Mouse (Mus musculus): ENCODE measurements around the gene Fhad1. TPM values are rescaled to one million over a fixed set of nuclear protein-coding genes. Genes with fewer than 3 reads are reported as not detected.
A peak's percentile ranks its signal among the peaks of the same experiment; 100 is the strongest.

The Fhad1 gene
- polyA plus RNA-seq, 2 experiments from 2014 or later: 0.85 TPM; not detected in 1

- no peak for ATAC-seq
Observed at GRCm38 (mm10) chr4:141964575-141964974, 50.3 kb downstream of the Fhad1 start.

GRCm38 (mm10) chr4:141963907-141964306 is 51.0 kb downstream of the Fhad1 start:
- no peak for ATAC-seq

- peak; percentile 79 for ATAC-seq
Observed at GRCm38 (mm10) chr4:141962811-141963685, 51.8 kb downstream of the Fhad1 start.

GRCm38 (mm10) chr4:141960037-141960436 is 54.8 kb downstream of the Fhad1 start:
- ATAC-seq: no peak

- no peak for ATAC-seq
Observed at GRCm38 (mm10) chr4:141959615-141960014, 55.3 kb downstream of the Fhad1 start.

GRCm38 (mm10) chr4:141958614-141959375 is 56.1 kb downstream of the Fhad1 start:
- no peak for ATAC-seq

GRCm38 (mm10) chr4:141958188-141958587 is 56.7 kb downstream of the Fhad1 start:
- ATAC-seq: peak; percentile 70

GRCm38 (mm10) chr4:141957740-141958139 is 57.1 kb downstream of the Fhad1 start:
- ATAC-seq: peak; percentile 10

- no peak for ATAC-seq
Observed at GRCm38 (mm10) chr4:141956931-141957330, 58.0 kb downstream of the Fhad1 start.

GRCm38 (mm10) chr4:141954770-141955720 is 59.8 kb downstream of the Fhad1 start:
- no peak for ATAC-seq

- ATAC-seq: no peak
Observed at GRCm38 (mm10) chr4:141953859-141954258, 61.0 kb downstream of the Fhad1 start.

GRCm38 (mm10) chr4:141953291-141953690 is 61.6 kb downstream of the Fhad1 start:
- ATAC-seq: no peak

- peak; percentile 53 for ATAC-seq
Observed at GRCm38 (mm10) chr4:141952824-141953223, 62.1 kb downstream of the Fhad1 start.

- peak; percentile 69 for ATAC-seq
Observed at GRCm38 (mm10) chr4:141952114-141952513, 62.8 kb downstream of the Fhad1 start.

- ATAC-seq: no peak
Observed at GRCm38 (mm10) chr4:141949436-141949835, 65.4 kb downstream of the Fhad1 start.

GRCm38 (mm10) chr4:141948822-141949221 is 66.1 kb downstream of the Fhad1 start:
- no peak for ATAC-seq

- no peak for ATAC-seq
Observed at GRCm38 (mm10) chr4:141942403-141942802, 72.5 kb downstream of the Fhad1 start.

GRCm38 (mm10) chr4:141941289-141941688 is 73.6 kb downstream of the Fhad1 start:
- no peak for ATAC-seq

- no peak for ATAC-seq
Observed at GRCm38 (mm10) chr4:141938535-141938934, 76.3 kb downstream of the Fhad1 start.

- ATAC-seq: no peak
Observed at GRCm38 (mm10) chr4:141932785-141933574, 81.9 kb downstream of the Fhad1 start.

- no peak for ATAC-seq
Observed at GRCm38 (mm10) chr4:141931526-141931925, 83.4 kb downstream of the Fhad1 start.

- ATAC-seq: no peak
Observed at GRCm38 (mm10) chr4:141930001-141930400, 84.9 kb downstream of the Fhad1 start.
